Mouse (Mus musculus) liver, embryonic 14.5 days (tissue): ENCODE data around the gene Trim43b. TPM values are rescaled to one million over a fixed set of nuclear protein-coding genes. Genes with fewer than 3 reads are reported as not detected.

ENCODE experiments used
- polyA plus RNA-seq, 2 experiments: library from polyadenylated mRNA; depleted of rRNA in 1 of 2; stranded (reverse) in 1 of 2; unstranded in 1 of 2; fragments of >200 nt; fragmentation: Nextera tagmentation in 1 of 2; extraction: Ambion mirVana in 1 of 2; gene quantifications; 2 replicates each; pipeline versions ENCODE4 v1.2.1 to v1.2.3; 2012 to 2014

Gene Trim43b
- polyA plus RNA-seq, 2 experiments, result not detected

Other genes starting within 250 kb of the Trim43b start
- 0.11 and 0.35 TPM in 2 replicates for gene Bcl2a1a, start 135.9 kb downstream of the Trim43b start, polyA plus RNA-seq (2012; rRNA removed)
- gene Bcl2a1a, start 135.9 kb downstream of the Trim43b start, polyA plus RNA-seq (2014; fragmentation: Nextera tagmentation; extraction: Ambion mirVana), result 0.38 and 0.47 TPM in 2 replicates
- gene Bcl2a1b, start 106.4 kb upstream of the Trim43b start, polyA plus RNA-seq (2012; rRNA removed), result 0.76 and 1.1 TPM in 2 replicates
- gene Bcl2a1b, start 106.4 kb upstream of the Trim43b start, polyA plus RNA-seq (2014; fragmentation: Nextera tagmentation; extraction: Ambion mirVana), result 0.94 and 1.4 TPM in 2 replicates
- not detected in 2 replicates for gene Gm29094, start 106.5 kb upstream of the Trim43b start, polyA plus RNA-seq (2012; rRNA removed)
- 0.27 TPM in 1 of 2 replicates, not detected in the other for gene Gm29094, start 106.5 kb upstream of the Trim43b start, polyA plus RNA-seq (2014; fragmentation: Nextera tagmentation; extraction: Ambion mirVana)
- 4.9 and 8.1 TPM in 2 replicates for gene Mthfs, start 117.8 kb upstream of the Trim43b start, polyA plus RNA-seq (2012; rRNA removed)
- 11.7 and 13.8 TPM in 2 replicates for gene Mthfs, start 117.8 kb upstream of the Trim43b start, polyA plus RNA-seq (2014; fragmentation: Nextera tagmentation; extraction: Ambion mirVana)